Mouse (Mus musculus) ES-E14 (cell line): Measurements from ENCODE around the gene Ifngr1. TPM values are rescaled to one million over a fixed set of nuclear protein-coding genes. Genes with fewer than 3 reads are reported as not detected.
"Not testable (repeated sequence)": the region's sequence is repeated elsewhere in the genome, so short reads cannot be mapped to it uniquely, and the experiment has no call there.

ENCODE experiments used
- DNase-seq: peaks from one replicate; pipeline ENCODE4 v3.0.0-alpha.2; 2013; ENCODE audit warnings: low read depth, low spot score
- H3K27ac ChIP-seq: 2 replicates; pipeline ENCODE4 v1.5.1; 2012; ENCODE audit warnings: low read depth, mild to moderate bottlenecking, low read length, moderate library complexity, mixed read lengths; ENCODE audit not compliant: poor library complexity, insufficient read depth, severe bottlenecking
- H3K36me3 ChIP-seq: 2 replicates; pipeline ENCODE4 v1.6.1; 2012; ENCODE audit warnings: mild to moderate bottlenecking, low read length, moderate library complexity, mixed read lengths; ENCODE audit not compliant: control insufficient read depth, poor library complexity, insufficient read depth, severe bottlenecking
- H3K4me1 ChIP-seq, 2 experiments: fragments of 150-350 bp in 1 of 2; sonication (generic) in 1 of 2; 2 replicates each; pipeline ENCODE4 v1.6.1; 2012; ENCODE audit warnings: low read length in 2 of 2, mild to moderate bottlenecking in 1 of 2, mixed read lengths in 1 of 2; ENCODE audit not compliant: control insufficient read depth in 2 of 2, insufficient read depth in 2 of 2, poor library complexity in 1 of 2
- H3K4me3 ChIP-seq, 2 experiments: fragments of 150-350 bp in 1 of 2; sonication (generic) in 1 of 2; 2 replicates each; pipeline ENCODE4 v1.5.1; 2012; ENCODE audit warnings: low read length in 2 of 2, low read depth in 1 of 2, mild to moderate bottlenecking in 1 of 2, mixed read lengths in 1 of 2; ENCODE audit not compliant: insufficient read depth in 1 of 2, poor library complexity in 1 of 2, severe bottlenecking in 1 of 2
- H3K9ac ChIP-seq: 2 replicates; pipeline ENCODE4 v1.6.1; 2012; ENCODE audit warnings: low read depth, mild to moderate bottlenecking, low read length, mixed read lengths; ENCODE audit not compliant: poor library complexity, insufficient read depth, severe bottlenecking
- H3K9me3 ChIP-seq: fragments of 150-350 bp; sonication (generic); 2 replicates; pipeline ENCODE4 v1.6.1; 2012; ENCODE audit warnings: low read depth, mild to moderate bottlenecking, low read length; ENCODE audit not compliant: control insufficient read depth, insufficient read depth
- CHD2 ChIP-seq: IDR thresholded peaks from 2 replicates; pipeline ENCODE4 v1.6.1; 2014; ENCODE audit warnings: mild to moderate bottlenecking, low read depth, low read length, inconsistent platforms
- HCFC1 ChIP-seq: IDR thresholded peaks from 2 replicates; pipeline ENCODE4 v1.6.1; 2012; ENCODE audit warnings: low read length, inconsistent platforms, borderline replicate concordance; ENCODE audit not compliant: insufficient read depth
- MAFK ChIP-seq: IDR thresholded peaks from 2 replicates; pipeline ENCODE4 v1.6.1; 2014; ENCODE audit warnings: mild to moderate bottlenecking, low read depth, low read length, inconsistent platforms; ENCODE audit not compliant: insufficient read depth
- ZC3H11A ChIP-seq: IDR thresholded peaks from 2 replicates; pipeline ENCODE4 v1.6.1; 2012; ENCODE audit warnings: low read depth, mild to moderate bottlenecking, inconsistent platforms, low read length, borderline replicate concordance
- ZNF384 ChIP-seq: IDR thresholded peaks from 2 replicates; pipeline ENCODE4 v1.6.1; 2012; ENCODE audit warnings: low read depth, low read length, inconsistent platforms
- in situ Hi-C, 2 experiments: fragments of 600-800 bp; cut with MboI; formaldehyde crosslinking; loops; one replicate each; pipeline ENCODE4 v1.15.1; 2025; ENCODE audit warnings: low sequenced_read_pairs in 2 of 2, inconsistent platforms in 1 of 2; ENCODE audit not compliant: unreplicated experiment in 2 of 2
- total RNA-seq: library from RNA; depleted of rRNA; stranded (reverse); fragments of 300-350 nt; gene quantifications from 2 replicates; pipeline ENCODE4 v1.2.3, GENCODE M21; 2012

Gene Ifngr1
- total RNA-seq, 1 experiment = 8.3 TPM

GRCm38 (mm10) chr10:19598091-19598490 lies 6.3 kb downstream of the Ifngr1 start:
- in situ Hi-C loops = no loop called here
- Histone ChIP-seq H3K36me3 (no peaks in the 10 kb centered on the region; the same call in 1 of the 2 replicates), H3K27ac (no peak overlapping the region), H3K9ac (no peak overlapping the region), H3K9me3 (no peaks in the 10 kb centered on the region), H3K4me1 (peaks cover 0 to 5% of the 10 kb centered on the region in 2 experiments; a peak in 2 of 4 replicates), H3K4me3 (no peak overlapping the region)
- no peak for TF ChIP-seq CHD2
- TF ChIP-seq ZNF384 = no peak
- TF ChIP-seq HCFC1 = no peak
- TF ChIP-seq ZC3H11A = no peak
- TF ChIP-seq MAFK = no peak
- no peak for DNase-seq

DNA sequence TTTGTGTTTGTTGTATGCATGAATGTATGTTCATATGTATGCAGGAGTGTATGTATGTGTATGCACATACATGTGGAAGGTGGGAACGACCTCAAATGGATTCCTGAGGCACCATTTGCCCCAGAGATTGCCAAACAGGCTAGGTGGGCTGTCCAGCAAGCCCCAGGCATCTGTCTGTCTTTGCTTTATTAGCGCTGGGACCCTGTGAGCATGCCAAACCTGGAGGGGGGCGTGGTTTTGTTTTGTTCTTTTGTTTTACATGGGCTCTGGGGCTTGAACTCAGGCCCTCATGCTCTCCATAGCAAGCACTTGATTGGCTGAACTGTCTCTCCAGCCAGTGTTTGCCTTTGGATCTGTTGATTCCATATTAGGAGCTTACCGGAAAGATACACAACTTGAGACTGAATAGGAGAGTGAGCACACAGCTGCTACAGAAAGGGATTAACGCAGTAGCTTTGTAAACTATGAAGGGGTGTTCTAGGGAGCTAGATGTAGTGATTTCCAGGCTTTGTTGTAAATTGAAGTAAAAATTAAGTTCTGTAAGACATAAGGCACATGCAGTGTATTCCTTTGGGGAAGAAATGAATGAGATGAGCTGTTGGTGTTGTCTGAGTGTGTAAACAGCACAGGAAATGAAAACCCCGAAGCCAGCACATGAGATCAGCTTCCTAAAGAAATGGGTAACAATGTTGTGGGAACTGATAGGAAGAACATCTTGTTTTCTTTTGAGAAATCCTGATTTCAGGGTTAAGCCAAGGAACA lies 7.8 kb downstream of the Ifngr1 start:
- no peak overlapping the region for H3K9ac ChIP-seq
- H3K4me3 ChIP-seq = no peak overlapping the region
- TF ChIP-seq HCFC1 (no peak), ZC3H11A (no peak), MAFK (no peak), CHD2 (no peak), ZNF384 (no peak)
- H3K27ac ChIP-seq = no peak overlapping the region
- H3K36me3 ChIP-seq = no peaks in the 10 kb centered on the region; the same call in 1 of the 2 replicates
- in situ Hi-C loops = no loop called here
- H3K9me3 ChIP-seq = no peaks in the 10 kb centered on the region
- H3K4me1 ChIP-seq = peaks cover 0 to 5% of the 10 kb centered on the region in 2 experiments; a peak in 2 of 4 replicates
- no peak for DNase-seq

DNA sequence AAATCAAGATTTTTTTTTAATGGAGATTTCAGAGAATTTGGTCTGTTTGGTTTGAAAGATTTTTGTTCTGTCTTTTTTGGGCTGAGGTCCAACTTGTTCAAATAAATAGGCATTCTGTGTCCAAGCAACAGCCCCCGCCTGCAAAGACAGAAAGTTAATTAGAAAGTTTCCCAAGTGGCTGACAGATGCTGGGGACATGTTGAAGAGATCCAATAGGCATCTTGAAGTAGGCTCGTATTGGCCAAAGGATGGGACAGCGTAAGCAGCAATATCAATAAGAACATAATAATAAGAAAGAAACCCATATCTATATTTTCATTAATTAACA lies 8.3 kb downstream of the Ifngr1 start:
- TF ChIP-seq ZC3H11A = no peak
- TF ChIP-seq MAFK = no peak
- TF ChIP-seq CHD2 = no peak
- TF ChIP-seq HCFC1 = no peak
- TF ChIP-seq ZNF384 = no peak
- H3K4me1 ChIP-seq = peaks cover 0 to 5% of the 10 kb centered on the region in 2 experiments; a peak in 2 of 4 replicates
- DNase-seq = no peak
- H3K27ac ChIP-seq = no peak overlapping the region
- no peaks in the 10 kb centered on the region; the same call in 1 of the 2 replicates for H3K36me3 ChIP-seq
- no peak overlapping the region for H3K4me3 ChIP-seq
- H3K9me3 ChIP-seq = no peaks in the 10 kb centered on the region
- in situ Hi-C loops = no loop called here
- no peak overlapping the region for H3K9ac ChIP-seq

DNA sequence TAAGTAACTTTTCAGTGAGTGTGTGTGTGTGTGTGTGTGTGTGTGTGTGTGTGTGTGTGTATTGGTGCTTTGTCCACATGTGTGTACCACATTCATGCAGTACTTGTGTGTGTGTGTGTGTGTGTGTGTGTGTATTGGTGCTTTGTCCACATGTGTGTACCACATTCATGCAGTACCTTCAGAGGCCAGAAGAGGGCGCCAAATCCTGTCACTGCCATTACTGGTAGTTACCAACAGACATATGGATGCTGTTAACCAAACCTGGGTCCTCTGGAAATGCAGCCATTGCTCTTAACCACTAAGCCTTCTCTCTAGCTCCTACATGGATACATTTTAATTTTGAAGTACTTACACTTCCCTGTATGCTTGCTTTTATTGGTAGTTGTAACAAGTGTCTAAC lies 9.8 kb downstream of the Ifngr1 start:
- H3K4me3 ChIP-seq, H3K36me3 ChIP-seq, in situ Hi-C loops, H3K9me3 ChIP-seq, H3K9ac ChIP-seq, H3K4me1 ChIP-seq, H3K27ac ChIP-seq: not testable (repeated sequence)
- peak; percentile 36 for DNase-seq

DNA sequence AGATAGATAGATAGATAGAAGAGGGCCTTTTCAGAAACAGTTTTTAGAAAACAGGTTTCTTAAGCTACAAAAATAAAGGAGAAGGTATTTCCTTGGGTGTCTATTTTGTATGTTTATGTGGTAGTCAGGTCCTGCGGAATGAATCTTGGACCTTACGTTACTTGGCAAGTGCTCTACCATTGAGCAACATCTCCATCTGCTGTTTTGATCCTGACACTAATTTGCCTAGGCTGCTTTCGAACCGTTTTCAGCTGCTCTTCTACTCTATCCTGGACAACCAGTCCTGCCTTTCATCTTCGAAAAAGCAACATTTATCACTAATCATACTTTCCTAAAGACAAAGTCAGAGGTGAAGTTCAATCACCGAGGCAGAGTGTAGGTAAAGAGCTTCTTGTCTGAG lies 11.5 kb downstream of the Ifngr1 start:
- in situ Hi-C loops = no loop called here
- H3K36me3 ChIP-seq = no peaks in the 10 kb centered on the region; the same call in 1 of the 2 replicates
- H3K9me3 ChIP-seq = no peaks in the 10 kb centered on the region

More for the DNA sequence above, 11.5 kb downstream of the Ifngr1 start:
- Histone ChIP-seq H3K9ac (no peak overlapping the region), H3K4me3 (no peak overlapping the region), H3K27ac (no peak overlapping the region), H3K4me1 (peaks cover 0 to 2% of the 10 kb centered on the region in 2 experiments; a peak in 2 of 4 replicates)
- TF ChIP-seq HCFC1 (no peak), MAFK (no peak), CHD2 (no peak), ZC3H11A (no peak), ZNF384 (no peak)
- no peak for DNase-seq
